In genomic region chr16:50023885-50024284, GRCm38 (mm10) we compare ENCODE assay signal across 21 mouse cellular contexts.
DNase-seq lines count a peak whose midpoint lies in the region; TF ChIP-seq lines count a peak whose summit lies in the region.
"Had no signal": no experiment of that assay in that cellular context is flagged by ENCODE, and none has a peak within 500 bp of the region (broad histone marks: within the 10 kb centered on the region; RNA-seq: fewer than 3 reads in every experiment).

No protein-coding gene starts in this region.

- H3K79me3 ChIP-seq in C2C12 (ENCODE audit: low read depth) = no peaks in the 10 kb centered on the region

- H3K4me3 ChIP-seq in C2C12 (ENCODE audit: insufficient read depth, poor library complexity, severe bottlenecking) = no peak overlapping the region
- H3K4me3 ChIP-seq in myocyte = no peak overlapping the region

- no peak overlapping the region for H3K4me2 ChIP-seq in myocyte (ENCODE audit: low read depth)

- no peak overlapping the region for H3ac ChIP-seq in C2C12 (ENCODE audit: control insufficient read depth, insufficient read length, low read depth)
- H3ac ChIP-seq in myocyte (ENCODE audit: control insufficient read depth, insufficient read length) = no peak overlapping the region

- DNase-seq in 3T3-L1 (ENCODE audit: low read depth, low spot score) = peak; percentile 28
- no peak for DNase-seq in gastrocnemius, postnatal 36 days
- no peak for DNase-seq in gastrocnemius, adult 18-20 months (ENCODE audit: low spot score)
- no peak for DNase-seq in left cerebral cortex, adult 8-10 months (ENCODE audit: low spot score in 2 of 2)
- DNase-seq: adrenal gland, adult 2 months; adrenal gland, adult 8-10 months; adrenal gland, postnatal 10 days; adrenal gland, postnatal 14 days; adrenal gland, postnatal 25 days; adrenal gland, postnatal 36 days; B cell, adult 2 months; cerebellum, adult 11 months; cerebellum, adult 11-12 months; cerebellum, adult 18-20 months; cerebellum, adult 2 months; cerebellum, adult 8-10 months had no signal

- H3K79me2 ChIP-seq in C2C12 (ENCODE audit: control insufficient read depth, insufficient read depth) (no peaks in the 10 kb centered on the region), myocyte (ENCODE audit: control insufficient read depth, insufficient read depth) (no peaks in the 10 kb centered on the region)

- no peaks in the 10 kb centered on the region for H3K27me3 ChIP-seq in C2C12 (ENCODE audit: control insufficient read depth, insufficient read depth, insufficient read length)
- no peaks in the 10 kb centered on the region for H3K27me3 ChIP-seq in myocyte (ENCODE audit: control insufficient read depth, insufficient read depth, insufficient read length)
- H3K27me3 ChIP-seq: CH12.LX, Patski had no signal

- TF ChIP-seq POLR2A in myocyte (IDR thresholded peaks at IDR 0.05; ENCODE audit: insufficient read length, low read depth) = no peak

- no peak for TF ChIP-seq CTCF in C2C12 (IDR thresholded peaks at IDR 0.05; ENCODE audit: control insufficient read depth, insufficient read depth, insufficient read length)

- intact Hi-C loops in gastrocnemius, postnatal 36 days (cut with DNase I) = no loop called here

- H3K36me3 ChIP-seq in C2C12 (ENCODE audit: control insufficient read depth, insufficient read depth) = no peaks in the 10 kb centered on the region
- no peaks in the 10 kb centered on the region for H3K36me3 ChIP-seq in myocyte (ENCODE audit: control insufficient read depth, insufficient read depth)
- H3K36me3 ChIP-seq: G1E had no signal

TF ChIP-seq in C2C12, 6 proteins besides CTCF, POLR2A, EP300 and RAD21:
- TF ChIP-seq USF1 (IDR thresholded peaks at IDR 0.05; ENCODE audit: low read depth) = no peak
- TF ChIP-seq FOSL1 (IDR thresholded peaks at IDR 0.05; ENCODE audit: insufficient read depth, low read length, poor library complexity, severe bottlenecking) = peak; percentile 73
- peak; percentile 98 for TF ChIP-seq MYOD1 (IDR thresholded peaks at IDR 0.05; ENCODE audit: control insufficient read depth, insufficient read length, low read depth)
- no peak for TF ChIP-seq MYOG (IDR thresholded peaks at IDR 0.05; ENCODE audit: control insufficient read depth, extremely low read depth, insufficient read length)
- TF ChIP-seq CEBPB (IDR thresholded peaks at IDR 0.05; ENCODE audit: low read depth) = no peak
- TF ChIP-seq MAX (IDR thresholded peaks at IDR 0.05) = no peak

TF ChIP-seq in myocyte, 11 proteins besides CTCF, POLR2A, EP300 and RAD21:
- TF ChIP-seq TCF3 (IDR thresholded peaks at IDR 0.05; ENCODE audit: insufficient read length, low read depth) (no peak), USF1 (IDR thresholded peaks at IDR 0.05; ENCODE audit: low read depth) (no peak), E2F4 (IDR thresholded peaks at IDR 0.05; ENCODE audit: insufficient read depth) (no peak), MYOD1 (IDR thresholded peaks at IDR 0.05; ENCODE audit: control insufficient read depth in 1 of 3, insufficient read length in 2 of 3, low read depth in 2 of 3) (peak in 2 of 3 experiments; percentile 47 to 61), MYOG (IDR thresholded peaks at IDR 0.05; ENCODE audit: control insufficient read depth in 1 of 3, insufficient read depth in 1 of 3, insufficient read length in 2 of 3, low read depth in 2 of 3) (no peak), CEBPB (IDR thresholded peaks at IDR 0.05; ENCODE audit: insufficient read depth, poor library complexity, severe bottlenecking) (0 out of 2 replicates have a peak, but pooled peaks have one; percentile 12), POLR2AphosphoS2 (IDR thresholded peaks at IDR 0.05; ENCODE audit: insufficient read length, low read depth) (no peak), SRF (IDR thresholded peaks at IDR 0.05; ENCODE audit: control insufficient read depth, insufficient read length, low read depth) (no peak)
